In the genomic region with DNA sequence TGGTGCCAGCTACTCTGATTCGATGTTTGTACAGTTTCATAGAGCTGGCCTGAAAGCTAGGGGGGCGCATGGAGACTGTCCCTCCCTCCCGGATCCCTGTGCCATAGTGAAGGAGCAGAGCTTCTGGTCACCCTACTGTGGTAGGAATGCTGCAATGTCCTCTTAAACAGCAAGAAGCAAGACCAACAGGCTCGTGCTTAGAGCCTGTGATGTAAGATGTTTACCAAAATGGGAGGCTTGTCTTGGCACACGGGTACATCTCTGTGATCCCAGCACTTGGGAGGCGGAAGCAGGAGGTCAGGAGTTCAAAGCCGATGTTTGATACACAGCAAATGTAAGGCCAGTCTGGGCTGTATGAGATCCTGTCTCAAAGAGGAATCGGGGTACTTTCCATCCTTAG, we compare ENCODE assay signal across 17 mouse cellular contexts. TPM values are rescaled to one million over a fixed set of nuclear protein-coding genes. Genes with fewer than 3 reads are reported as not detected.
DNase-seq lines count a peak whose midpoint lies in the region; ATAC-seq lines count a peak whose summit lies in the region.
"Had no signal": no experiment of that assay in that cellular context is flagged by ENCODE, and none has a peak within 500 bp of the region (broad histone marks: within the 10 kb centered on the region; RNA-seq: fewer than 3 reads in every experiment).

No protein-coding gene starts in this region.

- ATAC-seq in heart, embryonic 13.5 days (ENCODE audit: extremely low read depth, insufficient number of reproducible peaks, low FRiP score, low TSS enrichment), result no peak
- no peak for ATAC-seq in megakaryocyte progenitor cell, adult 5-6 weeks (replicated peaks; ENCODE audit: poor library complexity)
- no peak for ATAC-seq in CD4-positive, CD25-positive, alpha-beta regulatory T cell, adult 4 months
- ATAC-seq: forebrain, embryonic 13.5 days; inflammation-experienced regulatory T-cells, adult 6 months; midbrain, embryonic 16.5 days had no signal

- H3K4me2 ChIP-seq in heart, embryonic 13.5 days, result no peak overlapping the region
- H3K4me2 ChIP-seq: embryonic facial prominence, embryonic 13.5 days; forebrain, embryonic 13.5 days; limb, embryonic 13.5 days; neural tube, embryonic 13.5 days had no signal

- H3K9ac ChIP-seq in heart, embryonic 13.5 days, result no peak overlapping the region
- H3K9ac ChIP-seq: embryonic facial prominence, embryonic 13.5 days; forebrain, embryonic 13.5 days; limb, embryonic 13.5 days; neural tube, embryonic 13.5 days had no signal

- DNase-seq in adrenal gland, adult 2 months, result peak; percentile 43
- DNase-seq in adrenal gland, postnatal 10 days, result no peak
- no peak for DNase-seq in heart, postnatal 14 days
- peak; percentile 28 for DNase-seq in MN1 (ENCODE audit: low spot score)
- DNase-seq in lung, adult 18-20 months, result peak; percentile 52 to 71
- DNase-seq: heart, postnatal 36 days; retina, postnatal 1 day; thymus, adult 18-20 months had no signal

- H3K27me3 ChIP-seq in heart, embryonic 13.5 days (replicated peaks), result no peaks in the 10 kb centered on the region
- H3K27me3 ChIP-seq: embryonic facial prominence, embryonic 13.5 days; forebrain, embryonic 13.5 days; limb, embryonic 13.5 days; neural tube, embryonic 13.5 days had no signal

- H3K4me1 ChIP-seq in heart, embryonic 13.5 days, result peaks cover 36% of the 10 kb centered on the region

- H3K9me3 ChIP-seq in heart, embryonic 13.5 days, result no peaks in the 10 kb centered on the region
- H3K9me3 ChIP-seq: embryonic facial prominence, embryonic 13.5 days; forebrain, embryonic 13.5 days; limb, embryonic 13.5 days; neural tube, embryonic 13.5 days had no signal

- WGBS in heart, embryonic 13.5 days, result 73% methylated on average over 8 of the region's 8 CpGs

- peaks cover 52% of the 10 kb centered on the region for H3K36me3 ChIP-seq in heart, embryonic 13.5 days

- intact Hi-C loops in heart, postnatal 14 days (cut with DNase I), result loop anchor here (5.0 kb wide), 2 partner anchors 44 to 64 kb away; partner anchors contain the start of gene Fuk

- H3K27ac ChIP-seq in heart, embryonic 13.5 days (replicated peaks), result peak overlapping the region; percentile 65
- H3K27ac ChIP-seq: embryonic facial prominence, embryonic 13.5 days; forebrain, embryonic 13.5 days; limb, embryonic 13.5 days; neural tube, embryonic 13.5 days had no signal

- no peak overlapping the region for H3K4me3 ChIP-seq in heart, embryonic 13.5 days
- H3K4me3 ChIP-seq: embryonic facial prominence, embryonic 13.5 days; forebrain, embryonic 13.5 days; limb, embryonic 13.5 days; neural tube, embryonic 13.5 days had no signal

RNA-seq across cellular contexts. Expression of gene Ddx19a, which starts 31.0 kb away (rescaled TPM):
- 10 to 100 TPM; 35.5 to 41.7 TPM for total RNA-seq in adrenal gland, adult 2 months (2021)
- 15.1 and 19.3 TPM in 2 replicates for polyA plus RNA-seq in adrenal gland, adult 2 months (2012; rRNA removed)
- 10 to 100 TPM; 47.6 to 50.1 TPM for total RNA-seq in adrenal gland, postnatal 10 days (2021)
- polyA plus RNA-seq in heart, embryonic 13.5 days (2015; fragmentation: Nextera tagmentation; extraction: Ambion mirVana), result 11.5 and 12.3 TPM in 2 replicates
- 10 to 100 TPM; 33.5 to 34.6 TPM for total RNA-seq in heart, postnatal 14 days (2021)
- total RNA-seq in megakaryocyte progenitor cell, adult 5-6 weeks (2015), result 75.2 and 76.8 TPM in 2 replicates
- 37.4 and 48.8 TPM in 2 replicates for total RNA-seq in megakaryocyte progenitor cell, adult 5-6 weeks (2017)
- polyA plus RNA-seq in CD4-positive, CD25-positive, alpha-beta regulatory T cell, adult 4 months (2017; shearing (Covaris generic)), result 10 to 100 TPM; 13.8 to 13.9 TPM

RNA-seq across cellular contexts. Expression of gene St3gal2, which starts 46.9 kb away (rescaled TPM):
- 10 to 100 TPM; 14.2 to 29.5 TPM for total RNA-seq in adrenal gland, adult 2 months (2021)
- 19.4 and 20.2 TPM in 2 replicates for polyA plus RNA-seq in adrenal gland, adult 2 months (2012; rRNA removed)
- 10 to 100 TPM; 23.6 to 26.6 TPM for total RNA-seq in adrenal gland, postnatal 10 days (2021)
- 16.2 and 16.4 TPM in 2 replicates for polyA plus RNA-seq in heart, embryonic 13.5 days (2015; fragmentation: Nextera tagmentation; extraction: Ambion mirVana)
- total RNA-seq in heart, postnatal 14 days (2021), result 10 to 100 TPM; 32.6 to 33.0 TPM
- 5.8 and 6.5 TPM in 2 replicates for total RNA-seq in megakaryocyte progenitor cell, adult 5-6 weeks (2015)
- total RNA-seq in megakaryocyte progenitor cell, adult 5-6 weeks (2017), result 4.3 and 6.9 TPM in 2 replicates
- polyA plus RNA-seq in CD4-positive, CD25-positive, alpha-beta regulatory T cell, adult 4 months (2017; shearing (Covaris generic)), result 10 to 100 TPM in 1 of 2 experiments, 1 to 10 TPM in 1; 7.5 to 12.4 TPM

Comparison
In these comparisons a context has a peak if more than half of its experiments do, and no peak if none do; other contexts are left out.
1. DNase-seq: peak in adrenal gland, adult 2 months (single experiment), MN1 (single experiment) and lung, adult 18-20 months (2 of 2); none in adrenal gland, postnatal 10 days (single experiment) and heart, postnatal 14 days (0 of 2).